Mouse (Mus musculus): Measurements from ENCODE around the gene Rpl23. TPM values are rescaled to one million over a fixed set of nuclear protein-coding genes. Genes with fewer than 3 reads are reported as not detected.

Rpl23 gene
- 100 to 1,000 TPM; 327 to 397 TPM for total RNA-seq (2021)

- peak; percentile 99 for DNase-seq (ENCODE audit: extremely low spot score in 1 of 2, low spot score in 1 of 2)
Measured at GRCm38 (mm10) chr11:97781832-97782563, at the start of gene Rpl23. Rpl23 (minus strand) TSS chr11:97782437.

DNA sequence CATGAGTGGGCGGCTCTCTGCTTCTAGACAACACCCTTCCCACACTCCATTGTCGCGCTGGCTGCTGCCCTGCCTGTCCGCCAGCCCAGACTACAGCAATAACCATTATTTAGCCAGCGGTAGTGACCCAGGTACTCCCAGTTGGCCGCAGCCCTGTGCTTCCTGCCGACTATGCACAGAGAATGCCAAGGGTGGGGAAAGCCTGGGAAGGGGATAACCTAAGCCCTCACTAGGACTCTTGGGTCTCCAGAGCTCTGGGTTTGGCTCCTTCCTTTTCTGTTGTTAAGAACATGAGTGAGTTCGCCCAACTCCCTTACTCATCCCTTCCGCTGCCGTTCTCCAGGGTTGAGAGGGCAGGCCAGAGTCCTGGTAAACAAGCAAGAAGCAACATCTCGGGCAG lies 49.8 kb upstream of the Rpl23 start:
- DNase-seq (ENCODE audit: extremely low spot score in 1 of 2, low spot score in 1 of 2): no peak

GRCm38 (mm10) chr11:97830501-97830900 lies 48.3 kb upstream of the Rpl23 start:
- no peak for DNase-seq (ENCODE audit: extremely low spot score in 1 of 2, low spot score in 1 of 2)

GRCm38 (mm10) chr11:97829913-97830476 lies 47.8 kb upstream of the Rpl23 start:
- DNase-seq (ENCODE audit: extremely low spot score in 1 of 2, low spot score in 1 of 2): no peak

DNA sequence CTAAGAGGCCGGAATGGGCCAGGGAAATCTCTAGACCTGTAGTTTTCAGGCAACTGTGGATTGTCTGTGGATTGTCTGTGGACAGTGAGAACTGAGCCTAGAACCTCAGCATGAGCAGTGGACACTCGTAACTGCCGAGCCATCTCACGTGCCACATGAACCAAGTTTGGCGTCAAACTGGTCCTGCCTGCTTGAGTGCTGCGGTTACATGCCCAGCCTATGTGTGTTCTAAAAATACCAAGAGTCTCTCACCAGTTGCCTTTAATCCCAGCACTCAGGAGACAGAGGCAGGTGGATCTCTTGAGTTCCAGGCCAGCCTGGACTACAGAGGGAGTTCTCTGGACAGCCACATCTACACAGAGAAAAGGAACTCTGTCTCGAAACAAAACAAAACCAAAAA lies 47.1 kb upstream of the Rpl23 start:
- DNase-seq (ENCODE audit: extremely low spot score in 1 of 2, low spot score in 1 of 2): no peak

GRCm38 (mm10) chr11:97827654-97828053 lies 45.4 kb upstream of the Rpl23 start:
- no peak for DNase-seq (ENCODE audit: extremely low spot score in 1 of 2, low spot score in 1 of 2)

DNA sequence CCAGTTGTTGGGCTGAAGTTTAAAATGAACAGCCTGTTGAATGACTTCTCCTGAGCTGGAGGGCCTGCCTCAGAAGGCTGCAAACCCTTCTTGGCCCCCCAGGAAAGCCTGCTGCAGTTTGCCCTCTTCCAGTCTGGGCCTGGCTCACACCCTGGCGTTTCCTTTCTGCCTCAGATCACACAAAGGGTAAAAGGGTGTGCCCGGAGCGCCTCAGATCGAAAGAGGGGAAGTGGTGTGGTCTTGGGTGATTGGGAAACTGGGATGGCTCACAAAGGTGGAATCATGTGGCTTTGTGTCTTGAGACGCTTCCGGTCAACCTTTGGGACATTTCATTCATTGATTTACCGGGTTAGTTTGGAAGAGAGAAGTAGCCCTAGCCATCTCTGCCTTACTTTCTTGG lies 44.2 kb upstream of the Rpl23 start:
- DNase-seq (ENCODE audit: extremely low spot score in 1 of 2, low spot score in 1 of 2): no peak

- no peak for DNase-seq (ENCODE audit: extremely low spot score in 1 of 2, low spot score in 1 of 2)
Measured at GRCm38 (mm10) chr11:97825971-97826370, 43.7 kb upstream of the Rpl23 start.

GRCm38 (mm10) chr11:97825295-97825694 lies 43.1 kb upstream of the Rpl23 start:
- DNase-seq (ENCODE audit: extremely low spot score in 1 of 2, low spot score in 1 of 2): no peak

- no peak for DNase-seq (ENCODE audit: extremely low spot score in 1 of 2, low spot score in 1 of 2)
Measured at GRCm38 (mm10) chr11:97824895-97825294, 42.7 kb upstream of the Rpl23 start.

DNA sequence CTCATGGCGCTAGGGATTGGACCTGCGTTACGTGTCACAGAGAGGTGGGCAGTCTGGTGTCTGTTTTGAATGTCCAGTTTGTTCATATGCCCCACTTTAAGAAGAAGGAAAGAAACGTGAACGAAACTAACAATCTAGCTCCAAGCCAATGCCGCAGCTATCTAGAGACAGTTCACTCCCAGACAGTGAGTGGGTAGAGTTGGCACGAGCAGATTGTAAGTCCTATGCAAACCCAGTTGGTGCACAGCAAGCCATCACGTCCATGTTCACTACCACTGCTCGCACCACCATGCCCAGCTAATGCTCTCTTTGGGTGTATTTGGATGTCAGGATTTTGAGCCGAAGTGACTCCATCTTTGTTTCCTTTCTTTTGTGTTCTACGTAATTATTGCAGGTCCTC lies 41.9 kb upstream of the Rpl23 start:
- DNase-seq (ENCODE audit: extremely low spot score in 1 of 2, low spot score in 1 of 2): no peak

GRCm38 (mm10) chr11:97822840-97823603 lies 40.8 kb upstream of the Rpl23 start:
- DNase-seq (ENCODE audit: extremely low spot score in 1 of 2, low spot score in 1 of 2): no peak

GRCm38 (mm10) chr11:97821401-97822064 lies 39.3 kb upstream of the Rpl23 start:
- no peak for DNase-seq (ENCODE audit: extremely low spot score in 1 of 2, low spot score in 1 of 2)

DNA sequence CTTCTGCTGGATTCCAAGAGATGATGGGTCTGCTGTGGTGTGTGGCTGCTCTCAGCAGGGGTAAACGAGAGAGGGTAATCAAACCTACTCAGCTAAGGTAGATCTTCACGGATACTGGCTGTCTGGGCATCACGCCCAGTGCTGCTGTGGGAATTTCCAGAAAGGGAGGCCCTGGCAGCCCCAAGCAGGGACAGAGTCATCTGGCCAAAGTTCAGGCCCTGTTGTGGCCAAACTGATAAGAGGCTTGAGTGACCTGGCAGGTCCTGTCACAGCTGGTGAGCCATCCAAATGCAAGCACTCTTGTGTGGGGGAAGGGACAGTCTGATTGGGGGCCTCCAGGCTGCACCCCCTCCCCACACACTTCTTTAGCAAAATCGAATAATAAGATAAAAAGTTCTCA lies 38.6 kb upstream of the Rpl23 start:
- DNase-seq (ENCODE audit: extremely low spot score in 1 of 2, low spot score in 1 of 2): no peak

DNA sequence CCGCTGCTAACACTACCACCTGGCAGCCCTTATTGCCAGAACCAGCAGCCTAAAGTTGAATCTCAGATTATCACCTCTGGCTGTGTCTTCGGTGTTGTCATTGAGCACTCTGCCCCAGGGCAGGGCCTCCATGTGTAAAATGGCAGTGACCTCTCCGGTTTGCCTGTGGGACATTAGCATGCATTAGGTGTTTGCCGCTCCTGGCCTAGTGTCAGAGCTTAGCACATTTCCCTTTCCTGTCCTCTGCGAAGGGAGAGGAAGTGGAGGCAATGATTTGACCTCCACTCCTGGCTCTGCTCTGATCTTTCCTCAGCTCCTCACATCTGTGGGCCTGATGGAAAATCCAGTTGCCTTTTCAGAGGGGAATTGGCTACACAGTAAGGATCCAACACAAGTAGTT lies 37.7 kb upstream of the Rpl23 start:
- no peak for DNase-seq (ENCODE audit: extremely low spot score in 1 of 2, low spot score in 1 of 2)

DNA sequence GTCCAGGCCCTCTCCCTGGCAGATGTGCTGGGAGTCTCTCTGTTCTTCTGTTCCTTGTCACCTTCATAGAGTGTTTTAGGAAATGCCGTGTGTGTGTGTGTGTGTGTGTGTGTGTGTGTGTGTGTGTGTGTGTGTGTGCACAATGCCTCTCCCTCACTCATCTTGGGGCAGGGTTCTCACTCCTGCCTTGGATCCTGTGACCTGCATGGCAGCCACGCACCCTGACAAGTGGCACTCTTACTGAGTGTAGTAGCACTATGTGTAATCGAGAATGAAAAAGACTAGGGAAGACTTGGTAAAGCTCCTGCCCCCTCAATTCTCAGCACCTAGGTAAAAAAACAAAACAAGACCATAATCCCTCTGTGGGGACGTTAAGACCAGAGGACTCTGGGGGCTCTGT lies 36.9 kb upstream of the Rpl23 start:
- no peak for DNase-seq (ENCODE audit: extremely low spot score in 1 of 2, low spot score in 1 of 2)

- peak in 1 of 2 experiments; percentile 38 for DNase-seq (ENCODE audit: extremely low spot score in 1 of 2, low spot score in 1 of 2)
Measured at GRCm38 (mm10) chr11:97818571-97818970, 36.3 kb upstream of the Rpl23 start.

GRCm38 (mm10) chr11:97818003-97818402 lies 35.8 kb upstream of the Rpl23 start:
- no peak for DNase-seq (ENCODE audit: extremely low spot score in 1 of 2, low spot score in 1 of 2)

DNA sequence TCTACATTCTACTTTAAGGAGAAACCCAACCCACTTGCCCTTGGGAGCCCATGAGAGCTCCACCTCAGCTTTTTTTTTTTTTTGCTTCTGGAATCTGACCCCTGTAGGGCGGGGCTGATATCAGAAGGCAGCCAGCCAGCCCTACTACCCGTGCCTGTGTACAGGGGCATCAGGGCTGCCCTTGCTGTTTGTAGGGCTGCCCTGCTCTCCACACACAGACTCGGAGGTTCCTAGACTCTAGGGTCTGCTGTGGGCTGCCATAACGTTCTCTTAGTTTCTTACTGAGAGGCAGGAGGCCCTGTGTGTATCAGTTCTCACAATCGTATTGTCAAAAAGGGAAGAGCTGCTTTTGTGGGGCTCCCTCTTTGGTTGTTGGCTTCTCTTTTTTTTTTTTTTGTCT lies 35.1 kb upstream of the Rpl23 start:
- DNase-seq (ENCODE audit: extremely low spot score in 1 of 2, low spot score in 1 of 2): no peak

DNA sequence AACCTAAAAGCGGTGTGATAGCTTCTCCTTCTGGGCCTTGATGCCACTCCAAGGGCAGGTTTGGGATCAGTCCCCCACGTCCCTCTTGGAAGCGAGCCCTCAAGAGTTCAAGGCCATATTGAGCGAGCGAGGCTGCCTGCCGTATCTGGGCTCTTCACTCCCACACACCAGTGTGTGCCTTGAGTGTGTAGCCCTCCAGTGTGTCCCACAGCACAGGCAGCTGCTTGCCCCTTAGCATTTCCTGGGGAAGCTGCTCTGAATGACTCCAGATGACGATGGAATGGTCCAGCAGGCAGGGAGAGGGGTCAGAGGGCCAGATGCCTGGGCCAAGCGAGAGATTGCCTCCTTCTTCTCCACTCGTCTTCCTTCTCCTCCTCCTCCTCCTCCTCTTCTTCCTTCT lies 34.7 kb upstream of the Rpl23 start:
- DNase-seq (ENCODE audit: extremely low spot score in 1 of 2, low spot score in 1 of 2): no peak

GRCm38 (mm10) chr11:97816176-97816575 lies 33.9 kb upstream of the Rpl23 start:
- DNase-seq (ENCODE audit: extremely low spot score in 1 of 2, low spot score in 1 of 2): no peak

Data from layer of hippocampus, postnatal 25 days (tissue).